Mouse (Mus musculus) urinary bladder, adult 18-20 months (tissue): ENCODE data around the gene Trp53i11.

Experiments
- DNase-seq, 2 experiments: peaks; one replicate each; pipeline ENCODE4 v3.0.0; 2022; ENCODE audit warnings: low spot score in 2 of 2, mixed read lengths in 2 of 2

Trp53i11 gene

GRCm38 (mm10) chr2:93238864-93239263, 51.5 kb downstream of the Trp53i11 start:
- DNase-seq = no peak

GRCm38 (mm10) chr2:93242166-93242565, 54.8 kb downstream of the Trp53i11 start:
- no peak for DNase-seq

GRCm38 (mm10) chr2:93243439-93244089, 56.2 kb downstream of the Trp53i11 start:
- DNase-seq = no peak

GRCm38 (mm10) chr2:93244090-93244443, 56.7 kb downstream of the Trp53i11 start:
- no peak for DNase-seq

- DNase-seq = no peak
These were observed 61.7 kb downstream of the Trp53i11 start for GRCm38 (mm10) chr2:93249058-93249457.

- no peak for DNase-seq
These were observed 63.3 kb downstream of the Trp53i11 start for GRCm38 (mm10) chr2:93250611-93251010.
